Mouse (Mus musculus): ENCODE data around the gene Zfp672. TPM values are rescaled to one million over a fixed set of nuclear protein-coding genes. Genes with fewer than 3 reads are reported as not detected.

Zfp672 gene
- total and polyA plus RNA-seq, 3 experiments = 31.2 to 38.8 (median 34.9) TPM

- Histone ChIP-seq H3K27ac (ENCODE audit: insufficient read depth, low read depth) (peak overlapping the region; percentile 57), H3K79me2 (replicated peaks; ENCODE audit: control insufficient read depth, extremely low read depth, insufficient read depth, poor library complexity, severe bottlenecking) (no peaks in the 10 kb centered on the region), H3K27me3 (replicated peaks) (peaks cover 19% of the 10 kb centered on the region), H3K4me2 (ENCODE audit: insufficient read depth, low read depth, poor library complexity, severe bottlenecking) (peak overlapping the region; percentile 21; the same call in 1 of the 2 replicates), H3K36me3 (replicated peaks in 1 of 2; ENCODE audit: control insufficient read depth in 1 of 2, insufficient read depth in 1 of 2, low read length in 1 of 2) (no peaks in the 10 kb centered on the region), H3K4me3 (replicated peaks in 1 of 3; ENCODE audit: low read depth in 2 of 3, low read length in 2 of 3, poor library complexity in 1 of 3) (peak overlapping the region; percentile 57 to 90 (median 63)), H3K9ac (ENCODE audit: insufficient read depth, low read depth) (peak overlapping the region; percentile 38), H3K9me3 (replicated peaks; ENCODE audit: low read length) (no peaks in the 10 kb centered on the region), H3K4me1 (ENCODE audit: control insufficient read depth in 1 of 2, insufficient read depth in 2 of 2) (peaks cover 3 to 27% of the 10 kb centered on the region in 2 experiments)
- TF ChIP-seq MAFK (IDR thresholded peaks at IDR 0.05; ENCODE audit: insufficient replicate concordance, low read length) = peak; percentile 95
- no peak for TF ChIP-seq ZMIZ1 (IDR thresholded peaks at IDR 0.05; ENCODE audit: low read depth, low read length)
- no peak; the same call in 1 of the 2 replicates for TF ChIP-seq UBTF (IDR thresholded peaks at IDR 0.05; ENCODE audit: low read depth, low read length)
- TF ChIP-seq ZKSCAN1 (IDR thresholded peaks at IDR 0.05; ENCODE audit: borderline replicate concordance, low read depth, low read length) = no peak
- peak; percentile 93 for TF ChIP-seq KAT2A (IDR thresholded peaks at IDR 0.05; ENCODE audit: insufficient replicate concordance, low read length)
- peak; percentile 64; the same call in 1 of the 2 replicates for TF ChIP-seq JUND (conservative IDR thresholded peaks at IDR 0.05; ENCODE audit: low read depth, low read length)
- TF ChIP-seq TBP (conservative IDR thresholded peaks at IDR 0.05; ENCODE audit: low read depth, low read length) = peak; percentile 99
- peak; percentile 74 for TF ChIP-seq MEF2A (IDR thresholded peaks at IDR 0.05; ENCODE audit: borderline replicate concordance, low read depth, low read length)
- TF ChIP-seq GABPA (IDR thresholded peaks at IDR 0.05; ENCODE audit: insufficient replicate concordance, low read depth, low read length) = no peak
- peak; percentile 91 for TF ChIP-seq E2F4 (IDR thresholded peaks at IDR 0.05; ENCODE audit: insufficient replicate concordance, low read depth, low read length)
- peak; percentile 74 for TF ChIP-seq NRF1 (IDR thresholded peaks at IDR 0.05; ENCODE audit: low read depth, low read length)
- TF ChIP-seq HCFC1 (IDR thresholded peaks at IDR 0.05; ENCODE audit: low read depth, low read length) = peak; percentile 34
- TF ChIP-seq TCF12 (IDR thresholded peaks at IDR 0.05; ENCODE audit: low read depth, low read length) = peak; percentile 45; the same call in 1 of the 2 replicates
- TF ChIP-seq POLR2AphosphoS2 (IDR thresholded peaks at IDR 0.05; ENCODE audit: low read depth, low read length) = no peak
- peak; percentile 69 for TF ChIP-seq SIN3A (IDR thresholded peaks at IDR 0.05; ENCODE audit: low read length)
- TF ChIP-seq SMC3 (IDR thresholded peaks at IDR 0.05; ENCODE audit: low read depth, low read length) = peak; percentile 86
- TF ChIP-seq ZC3H11A (IDR thresholded peaks at IDR 0.05; ENCODE audit: low read depth, low read length) = peak; percentile 19; the same call in 1 of the 2 replicates
- 0 out of 2 replicates have a peak, but pooled peaks have one; percentile 41 for TF ChIP-seq MYC (IDR thresholded peaks at IDR 0.05; ENCODE audit: low read depth, low read length)
- peak; percentile 16; the same call in 1 of the 2 replicates for TF ChIP-seq MXI1 (IDR thresholded peaks at IDR 0.05; ENCODE audit: low read depth, low read length)
- no peak for TF ChIP-seq MAX (IDR thresholded peaks at IDR 0.05; ENCODE audit: low read length)
- TF ChIP-seq MAZ (IDR thresholded peaks at IDR 0.05; ENCODE audit: low read depth, low read length) = peak; percentile 94
- 0 out of 2 replicates have a peak, but pooled peaks have one; percentile 36 for TF ChIP-seq ZNF384 (IDR thresholded peaks at IDR 0.05; ENCODE audit: low read depth, low read length)
- peak; percentile 68 for TF ChIP-seq RAD21 (IDR thresholded peaks at IDR 0.05; ENCODE audit: low read depth, low read length)
- TF ChIP-seq IRF4 (IDR thresholded peaks at IDR 0.05; ENCODE audit: low read depth, low read length) = peak; percentile 33; the same call in 1 of the 2 replicates
- TF ChIP-seq ELF1 (IDR thresholded peaks at IDR 0.05; ENCODE audit: low read depth, low read length) = peak; percentile 97
- TF ChIP-seq CTCF (conservative IDR thresholded peaks at IDR 0.05 in 1 of 2, IDR thresholded peaks at IDR 0.05 in 1 of 2; ENCODE audit: low read depth in 2 of 2, low read length in 2 of 2) = peak in 1 of 2 experiments; percentile 99; a peak in 2 of 4 replicates
- peak; percentile 21; the same call in 1 of the 2 replicates for TF ChIP-seq RCOR1 (conservative IDR thresholded peaks at IDR 0.05; ENCODE audit: low read depth, low read length)
- DNase-seq (ENCODE audit: extremely low read depth) = peak; percentile 99
- in situ Hi-C loops (cut with MboI; ENCODE audit: low pct_ligation_motif_present, low pct_unique_long_range_greater_than_20kb, low sequenced_read_pairs) (loop anchor here (10.0 kb wide), 2 partner anchors 117 to 347 kb away; no protein-coding TSS in a partner anchor), dilution Hi-C loops (cut with MboI; ENCODE audit: extremely low pct_ligation_motif_present, extremely low pct_unique_long_range_greater_than_20kb, low sequenced_read_pairs) (no loop called here)
Observed at GRCm38 (mm10) chr11:58301837-58302754, 28.0 kb downstream of the Zfp672 start.
